Mouse (Mus musculus): ENCODE measurements at regions not wholly inside any gene's neighbourhood (a gene's known extent, or its start where the extent isn't known, plus 50 kb on each side); places are given as distances from the start of the nearest gene placed in this dataset.
"Not testable (repeated sequence)": the region's sequence is repeated elsewhere in the genome, so short reads cannot be mapped to it uniquely, and the experiment has no call there.

DNA sequence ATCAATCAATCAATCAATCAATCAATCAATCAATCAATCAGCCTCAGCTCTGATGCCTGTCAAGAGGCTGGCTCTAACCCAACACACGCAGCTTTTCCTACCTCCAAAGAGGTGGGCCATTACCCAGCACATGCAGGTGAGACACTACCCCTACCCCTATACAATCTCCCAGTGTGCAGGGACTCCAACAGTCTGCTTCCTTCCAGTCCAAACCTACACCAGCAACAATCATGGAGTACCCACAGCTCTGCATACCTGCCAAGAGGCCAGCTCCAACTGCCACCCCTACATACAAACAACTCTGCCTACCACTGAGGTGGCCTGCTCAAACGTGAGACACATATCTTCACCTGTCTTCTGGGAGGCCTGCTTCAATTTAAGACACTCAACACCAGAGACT, 76.7 kb upstream of the Fcho1 start:
- not testable (repeated sequence) for H3K36me3 ChIP-seq (ENCODE audit: control insufficient read depth, insufficient read depth, low read length); H3K27me3 ChIP-seq (ENCODE audit: control insufficient read depth, insufficient read depth, low read length); H3K4me3 ChIP-seq (ENCODE audit: low read depth, low read length); H3K4me1 ChIP-seq (ENCODE audit: control insufficient read depth, insufficient read depth, insufficient read length, low read length); H3K27ac ChIP-seq (ENCODE audit: insufficient read depth, low read depth, low read length)
- WGBS = 61% methylated on average over 2 of the region's 2 CpGs

DNA sequence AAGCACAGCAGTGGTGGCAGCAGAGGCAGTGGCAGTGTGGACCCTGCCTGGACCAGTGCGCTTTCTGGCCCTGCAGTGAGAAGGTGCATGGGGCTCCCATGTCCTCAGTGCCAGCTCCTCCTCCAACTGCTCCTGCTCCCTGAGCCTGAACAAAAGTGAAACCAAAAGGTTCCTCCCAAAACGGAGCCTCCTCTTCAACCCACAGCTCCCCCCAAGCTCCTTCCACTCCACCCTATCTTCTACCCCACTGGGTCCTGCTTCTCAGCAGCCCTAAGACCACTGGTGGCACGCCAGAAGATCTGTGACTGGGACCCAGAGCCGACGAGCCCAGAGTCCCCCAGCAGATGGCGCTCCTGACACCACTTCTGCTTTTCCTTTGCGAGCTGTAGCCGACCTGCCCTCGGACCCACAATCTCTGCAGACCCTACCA, 63.5 kb upstream of the Fcho1 start:
- not testable (repeated sequence) for H3K36me3 ChIP-seq (ENCODE audit: control insufficient read depth, insufficient read depth, low read length); H3K4me1 ChIP-seq (ENCODE audit: control insufficient read depth, insufficient read depth, insufficient read length, low read length); H3K27ac ChIP-seq (ENCODE audit: insufficient read depth, low read depth, low read length); H3K27me3 ChIP-seq (ENCODE audit: control insufficient read depth, insufficient read depth, low read length)
- peak overlapping the region; percentile 69 for H3K4me3 ChIP-seq (ENCODE audit: low read depth, low read length)
- 2% methylated on average over 4 of the region's 9 CpGs for WGBS

DNA sequence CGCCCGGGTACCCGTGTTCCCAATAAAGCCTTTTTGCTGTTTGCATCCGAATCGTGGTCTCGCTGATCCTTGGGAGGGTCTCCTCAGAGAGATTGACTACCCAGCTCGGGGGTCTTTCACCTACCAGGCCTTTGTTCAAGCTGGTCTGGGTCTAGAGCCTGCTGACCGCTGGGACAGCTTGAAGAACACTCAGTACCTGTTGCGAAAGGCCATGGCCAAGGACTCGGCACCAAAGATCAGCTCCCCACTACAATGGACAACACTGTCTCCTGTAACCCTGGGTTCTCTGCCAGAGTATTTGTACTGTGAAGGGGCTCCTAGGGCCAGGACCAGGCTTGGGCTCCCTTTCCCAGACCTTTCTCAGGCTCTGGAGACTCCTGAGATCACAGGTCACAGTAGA, 55.1 kb upstream of the Fcho1 start:
- H3K27me3 ChIP-seq (ENCODE audit: control insufficient read depth, insufficient read depth, low read length); H3K36me3 ChIP-seq (ENCODE audit: control insufficient read depth, insufficient read depth, low read length); H3K4me1 ChIP-seq (ENCODE audit: control insufficient read depth, insufficient read depth, insufficient read length, low read length); H3K4me3 ChIP-seq (ENCODE audit: low read depth, low read length): not testable (repeated sequence)
- 0 out of 2 replicates have a peak overlapping the region, but pooled peaks have one; percentile 21 for H3K27ac ChIP-seq (ENCODE audit: insufficient read depth, low read depth, low read length)
- WGBS = 91% methylated on average over 10 of the region's 10 CpGs

DNA sequence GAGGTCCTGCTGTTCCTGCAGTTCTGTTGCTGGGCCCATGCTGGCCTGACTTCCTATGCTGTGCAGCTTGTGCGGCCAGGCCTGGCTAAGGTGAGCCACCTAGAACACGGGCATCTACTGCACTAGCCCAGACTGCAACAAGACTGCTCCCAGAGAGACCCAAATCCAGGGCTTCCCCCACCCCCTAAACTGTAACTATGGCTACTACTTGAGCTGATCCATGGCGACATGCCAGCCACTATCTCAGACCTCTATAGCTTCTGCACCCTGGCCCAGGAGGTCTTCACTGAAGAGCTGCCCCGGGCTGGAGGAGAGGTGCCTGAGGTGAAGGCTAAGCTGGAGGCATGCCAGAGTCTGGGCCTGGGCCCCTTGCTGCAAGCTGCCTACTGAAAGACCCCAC, 54.3 kb upstream of the Fcho1 start:
- H3K27ac ChIP-seq (ENCODE audit: insufficient read depth, low read depth, low read length); H3K4me1 ChIP-seq (ENCODE audit: control insufficient read depth, insufficient read depth, insufficient read length, low read length); H3K27me3 ChIP-seq (ENCODE audit: control insufficient read depth, insufficient read depth, low read length); H3K4me3 ChIP-seq (ENCODE audit: low read depth, low read length); H3K36me3 ChIP-seq (ENCODE audit: control insufficient read depth, insufficient read depth, low read length): not testable (repeated sequence)
- WGBS = 57% methylated on average over 4 of the region's 4 CpGs

DNA sequence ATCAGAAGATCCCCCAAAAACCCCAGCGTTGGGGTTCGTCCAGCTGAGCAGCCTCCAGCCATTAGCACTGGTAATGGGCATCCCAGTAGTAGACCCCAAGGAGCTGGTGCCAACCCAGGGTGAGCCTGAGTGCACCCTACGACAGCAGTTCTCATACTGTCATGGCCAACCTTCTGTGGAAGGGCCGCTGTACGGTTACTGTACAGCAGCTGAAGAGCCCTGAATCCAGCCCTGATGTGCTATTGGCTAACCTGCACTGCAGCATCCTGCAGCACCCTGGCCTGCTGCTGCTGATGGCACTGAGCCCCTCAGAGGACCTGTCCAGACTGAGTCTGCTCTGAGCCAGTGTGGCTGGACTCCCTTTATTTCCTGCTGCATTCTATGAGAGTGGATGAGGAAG, 53.9 kb upstream of the Fcho1 start:
- WGBS = 96% methylated on average over 5 of the region's 5 CpGs
- not testable (repeated sequence) for H3K27me3 ChIP-seq (ENCODE audit: control insufficient read depth, insufficient read depth, low read length); H3K27ac ChIP-seq (ENCODE audit: insufficient read depth, low read depth, low read length)

DNA sequence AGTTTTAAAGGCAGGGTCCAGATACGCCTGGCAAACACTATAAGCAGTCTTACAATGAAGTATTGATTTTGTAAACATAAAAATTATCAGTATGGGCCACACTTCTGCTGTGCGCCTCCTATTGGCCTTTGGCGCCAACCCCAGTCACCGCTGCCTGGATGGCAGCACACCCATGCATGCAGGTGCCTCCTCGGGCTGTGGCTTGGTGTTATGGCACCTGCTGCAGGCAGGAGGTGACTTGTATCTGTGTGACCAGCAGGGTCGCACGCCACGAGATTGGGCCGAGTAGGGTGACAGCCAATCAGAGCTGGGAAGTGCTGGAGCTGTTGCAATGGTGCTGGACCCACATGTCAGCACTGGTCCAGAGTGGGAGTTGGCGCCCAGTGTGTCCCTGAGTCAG, 53.4 kb upstream of the Fcho1 start:
- H3K4me1 ChIP-seq (ENCODE audit: control insufficient read depth, insufficient read depth, insufficient read length, low read length) = no peaks in the 10 kb centered on the region
- H3K4me3 ChIP-seq (ENCODE audit: low read depth, low read length) = no peak overlapping the region
- no peaks in the 10 kb centered on the region for H3K36me3 ChIP-seq (ENCODE audit: control insufficient read depth, insufficient read depth, low read length)
- no peak for TF ChIP-seq CTCF (IDR thresholded peaks at IDR 0.05; ENCODE audit: extremely low read depth, insufficient read length, insufficient replicate concordance, low read depth, low read length)
- TF ChIP-seq POLR2A (IDR thresholded peaks at IDR 0.05; ENCODE audit: low read depth, low read length) = no peak
- no peak overlapping the region for H3K27ac ChIP-seq (ENCODE audit: insufficient read depth, low read depth, low read length)
- 66% methylated on average over 10 of the region's 10 CpGs for WGBS
- H3K27me3 ChIP-seq (ENCODE audit: control insufficient read depth, insufficient read depth, low read length) = no peaks in the 10 kb centered on the region

More for the DNA sequence above, 53.9 kb upstream of the Fcho1 start:
- not testable (repeated sequence) for H3K4me3 ChIP-seq (ENCODE audit: low read depth, low read length); H3K36me3 ChIP-seq (ENCODE audit: control insufficient read depth, insufficient read depth, low read length); H3K4me1 ChIP-seq (ENCODE audit: control insufficient read depth, insufficient read depth, insufficient read length, low read length)
